Mouse (Mus musculus): ENCODE results near the gene Tnik.

The Tnik gene

GRCm38 (mm10) chr3:28263002-28263947, at the start of gene Tnik:
Gene Tnik, plus strand, starts transcription at chr3:28263214.
- peak; percentile 64 for DNase-seq

- DNase-seq, result no peak
Measured at GRCm38 (mm10) chr3:28214886-28215311, 48.1 kb upstream of the Tnik start.

GRCm38 (mm10) chr3:28217001-28217400, 46.0 kb upstream of the Tnik start:
- no peak for DNase-seq

- DNase-seq, result no peak
Measured at GRCm38 (mm10) chr3:28219533-28219932, 43.5 kb upstream of the Tnik start.

- no peak for DNase-seq
Measured at GRCm38 (mm10) chr3:28219964-28220363, 43.0 kb upstream of the Tnik start.

- DNase-seq, result no peak
Measured at GRCm38 (mm10) chr3:28224437-28225356, 38.3 kb upstream of the Tnik start.

GRCm38 (mm10) chr3:28225357-28225905, 37.6 kb upstream of the Tnik start:
- no peak for DNase-seq

- DNase-seq, result no peak
Measured at GRCm38 (mm10) chr3:28226181-28226580, 36.8 kb upstream of the Tnik start.

GRCm38 (mm10) chr3:28228930-28229329, 34.1 kb upstream of the Tnik start:
- no peak for DNase-seq

- no peak for DNase-seq
Measured at GRCm38 (mm10) chr3:28229503-28229902, 33.5 kb upstream of the Tnik start.

GRCm38 (mm10) chr3:28232885-28233284, 30.1 kb upstream of the Tnik start:
- DNase-seq, result no peak

GRCm38 (mm10) chr3:28234179-28234578, 28.8 kb upstream of the Tnik start:
- DNase-seq, result no peak

- DNase-seq, result no peak
Measured at GRCm38 (mm10) chr3:28236689-28237088, 26.3 kb upstream of the Tnik start.

GRCm38 (mm10) chr3:28238136-28238535, 24.9 kb upstream of the Tnik start:
- DNase-seq, result no peak

GRCm38 (mm10) chr3:28242561-28242960, 20.5 kb upstream of the Tnik start:
- no peak for DNase-seq

- no peak for DNase-seq
Measured at GRCm38 (mm10) chr3:28244244-28244890, 18.6 kb upstream of the Tnik start.

GRCm38 (mm10) chr3:28248255-28248957, 14.6 kb upstream of the Tnik start:
- DNase-seq, result no peak

- DNase-seq, result no peak
Measured at GRCm38 (mm10) chr3:28255711-28256110, 7.3 kb upstream of the Tnik start.

GRCm38 (mm10) chr3:28262371-28263001, 528 bp upstream of the Tnik start:
- peak; percentile 65 for DNase-seq

- peak; percentile 7 for DNase-seq
Measured at GRCm38 (mm10) chr3:28263948-28264840, 1.2 kb downstream of the Tnik start.

GRCm38 (mm10) chr3:28264841-28265150, 1.8 kb downstream of the Tnik start:
- DNase-seq, result no peak

Data from kidney, postnatal 14 days (tissue).